Mouse (Mus musculus) embryonic facial prominence, embryonic 11.5 days (tissue): ENCODE measurements around the gene Phkg1. TPM values are rescaled to one million over a fixed set of nuclear protein-coding genes. Genes with fewer than 3 reads are reported as not detected.
"Not testable (repeated sequence)": the region's sequence is repeated elsewhere in the genome, so short reads cannot be mapped to it uniquely, and the experiment has no call there.

ENCODE experiments used
- ATAC-seq: fragments of 200-750 bp; cut with Nextera tagmentation; replicated peaks from 2 replicates; pipeline ENCODE4 v1.8.0; 2017; ENCODE audit warnings: low read depth; ENCODE audit not compliant: insufficient number of reproducible peaks, low FRiP score, low TSS enrichment
- DNase-seq: peaks from one replicate; pipeline ENCODE4 v3.0.0-alpha.2; 2015; ENCODE audit warnings: low spot score
- H3K27ac ChIP-seq: fragments of 300-500 bp; sonication (generic); replicated peaks from 2 replicates; pipeline ENCODE4 v1.5.1; 2014; ENCODE audit warnings: mild to moderate bottlenecking, low read depth, low read length, control low read depth
- H3K27me3 ChIP-seq: fragments of 300-500 bp; sonication (generic); 2 replicates; pipeline ENCODE4 v1.6.1; 2014; ENCODE audit warnings: mild to moderate bottlenecking, low read length, moderate library complexity, mixed read lengths; ENCODE audit not compliant: control insufficient read depth, insufficient read depth
- H3K36me3 ChIP-seq: fragments of 300-500 bp; sonication (generic); replicated peaks from 2 replicates; pipeline ENCODE4 v1.6.1; 2014; ENCODE audit warnings: low read depth, mild to moderate bottlenecking, low read length, moderate library complexity, mixed read lengths; ENCODE audit not compliant: control insufficient read depth, insufficient read depth
- H3K4me1 ChIP-seq: fragments of 300-500 bp; sonication (generic); 2 replicates; pipeline ENCODE4 v1.6.1; 2014; ENCODE audit warnings: low read length, mixed read lengths; ENCODE audit not compliant: control insufficient read depth, insufficient read depth
- H3K4me2 ChIP-seq: fragments of 300-500 bp; sonication (generic); 2 replicates; pipeline ENCODE4 v1.6.1; 2014; ENCODE audit warnings: low read depth, mild to moderate bottlenecking, control low read depth, low read length, moderate library complexity
- H3K4me3 ChIP-seq: fragments of 300-500 bp; sonication (generic); 2 replicates; pipeline ENCODE4 v1.5.1; 2014; ENCODE audit warnings: low read depth, low read length, control low read depth
- H3K9ac ChIP-seq: fragments of 300-500 bp; sonication (generic); replicated peaks from 2 replicates; pipeline ENCODE4 v1.6.1; 2014; ENCODE audit warnings: mild to moderate bottlenecking, control low read depth, low read length
- H3K9me3 ChIP-seq: fragments of 300-500 bp; sonication (generic); replicated peaks from 2 replicates; pipeline ENCODE4 v1.6.1; 2016; ENCODE audit warnings: mild to moderate bottlenecking, low read length, inconsistent platforms, mixed read lengths; ENCODE audit not compliant: control insufficient read depth
- WGBS: fragments of 180-500 bp; shearing (Covaris S2); extraction: QIAGEN DNeasy Blood & Tissue Kit; methylation state at CpG from one replicate; pipeline ENCODE4 v1.1.7; 2014; 5-methylcytosine and 5-hydroxymethylcytosine counted together
- polyA plus RNA-seq: library from polyadenylated mRNA; unstranded; fragments of >200 nt; fragmentation: Nextera tagmentation; extraction: Ambion mirVana; gene quantifications from 2 replicates; pipeline ENCODE4 v1.2.1, GENCODE M21; 2014

The Phkg1 gene
- polyA plus RNA-seq, 1 experiment from 2014 or later = 0.13 TPM

GRCm38 (mm10) chr5:129890390-129890789, 8.0 kb downstream of the Phkg1 start:
- H3K9ac ChIP-seq, H3K27me3 ChIP-seq, H3K4me2 ChIP-seq, H3K4me3 ChIP-seq, H3K9me3 ChIP-seq, DNase-seq, H3K4me1 ChIP-seq, ATAC-seq, H3K27ac ChIP-seq, H3K36me3 ChIP-seq: not testable (repeated sequence)
- whole genome bisulfite sequencing = 87% methylated on average over 4 of the region's 7 CpGs

GRCm38 (mm10) chr5:129886911-129887636, 11.3 kb downstream of the Phkg1 start, which contains the start of gene Chchd2:
Chchd2 (minus strand) TSS chr5:129887470.
- WGBS = under 1% methylated on average over 46 of the region's 46 CpGs
- no peaks in the 10 kb centered on the region for H3K4me1 ChIP-seq
- H3K9me3 ChIP-seq = no peaks in the 10 kb centered on the region
- H3K4me2 ChIP-seq = peak within 1 kb of the TSS; percentile 80
- ATAC-seq (peak; percentile 98), DNase-seq (peak; percentile 98)
- H3K27me3 ChIP-seq = no peaks in the 10 kb centered on the region
- H3K4me3 ChIP-seq = peak within 1 kb of the TSS; percentile 80
- H3K9ac ChIP-seq = peak within 1 kb of the TSS; percentile 91
- peak within 1 kb of the TSS; percentile 82 for H3K27ac ChIP-seq
- H3K36me3 ChIP-seq = peaks cover 5% of the 10 kb centered on the region

- Histone ChIP-seq H3K36me3 (peaks cover 10% of the 10 kb centered on the region), H3K27me3 (no peaks in the 10 kb centered on the region), H3K4me1 (no peaks in the 10 kb centered on the region), H3K27ac (no peak overlapping the region), H3K4me3 (peak overlapping the region; percentile 80), H3K9ac (peak overlapping the region; percentile 91), H3K9me3 (no peaks in the 10 kb centered on the region), H3K4me2 (peak overlapping the region; percentile 80)
- ATAC-seq = no peak
- peak; percentile 12 for DNase-seq
- WGBS = 45% methylated on average over 10 of the region's 10 CpGs
These were observed 12.1 kb downstream of the Phkg1 start for GRCm38 (mm10) chr5:129886271-129886670.

- Histone ChIP-seq H3K4me1 (no peaks in the 10 kb centered on the region), H3K27ac (no peak overlapping the region), H3K27me3 (no peaks in the 10 kb centered on the region), H3K4me3 (no peak overlapping the region), H3K4me2 (no peak overlapping the region), H3K9me3 (no peaks in the 10 kb centered on the region), H3K9ac (no peak overlapping the region), H3K36me3 (peaks cover 15% of the 10 kb centered on the region)
- DNase-seq = no peak
- WGBS = 70% methylated on average over 3 of the region's 3 CpGs
- no peak for ATAC-seq
These were observed 18.5 kb downstream of the Phkg1 start for GRCm38 (mm10) chr5:129879888-129880287.

GRCm38 (mm10) chr5:129878946-129879345, 19.4 kb downstream of the Phkg1 start:
- H3K4me3 ChIP-seq = no peak overlapping the region
- DNase-seq (peak; percentile 45), ATAC-seq (no peak)
- no peaks in the 10 kb centered on the region for H3K27me3 ChIP-seq
- no peak overlapping the region for H3K4me2 ChIP-seq
- H3K9me3 ChIP-seq = no peaks in the 10 kb centered on the region
- H3K36me3 ChIP-seq = peaks cover 15% of the 10 kb centered on the region
- no peak overlapping the region for H3K9ac ChIP-seq
- 71% methylated on average over 2 of the region's 2 CpGs for WGBS
- H3K27ac ChIP-seq = no peak overlapping the region
- no peaks in the 10 kb centered on the region for H3K4me1 ChIP-seq

GRCm38 (mm10) chr5:129877731-129878455, 20.5 kb downstream of the Phkg1 start:
- Histone ChIP-seq H3K27me3 (no peaks in the 10 kb centered on the region), H3K27ac (no peak overlapping the region), H3K4me1 (no peaks in the 10 kb centered on the region), H3K36me3 (peaks cover 10% of the 10 kb centered on the region), H3K4me3 (no peak overlapping the region), H3K9me3 (no peaks in the 10 kb centered on the region), H3K4me2 (no peak overlapping the region), H3K9ac (no peak overlapping the region)
- DNase-seq (no peak), ATAC-seq (no peak)
- WGBS = 66% methylated on average over 9 of the region's 9 CpGs

GRCm38 (mm10) chr5:129875098-129875497, 23.3 kb downstream of the Phkg1 start:
- Histone ChIP-seq H3K4me2 (no peak overlapping the region), H3K27me3 (no peaks in the 10 kb centered on the region), H3K9me3 (no peaks in the 10 kb centered on the region), H3K4me1 (no peaks in the 10 kb centered on the region), H3K36me3 (no peaks in the 10 kb centered on the region), H3K9ac (no peak overlapping the region), H3K4me3 (no peak overlapping the region), H3K27ac (no peak overlapping the region)
- DNase-seq (no peak), ATAC-seq (no peak)
- 79% methylated on average over 11 of the region's 11 CpGs for WGBS

- ATAC-seq (no peak), DNase-seq (no peak)
- Histone ChIP-seq H3K27me3 (no peaks in the 10 kb centered on the region), H3K9ac (no peak overlapping the region), H3K4me3 (no peak overlapping the region), H3K36me3 (no peaks in the 10 kb centered on the region), H3K9me3 (no peaks in the 10 kb centered on the region), H3K4me2 (no peak overlapping the region), H3K4me1 (no peaks in the 10 kb centered on the region), H3K27ac (no peak overlapping the region)
- WGBS = 81% methylated on average over 12 of the region's 12 CpGs
These were observed 24.4 kb downstream of the Phkg1 start for GRCm38 (mm10) chr5:129873942-129874341.
